Mouse (Mus musculus) lung, adult 2 months (tissue): ENCODE measurements at regions not wholly inside any gene's neighbourhood (a gene's known extent, or its start where the extent isn't known, plus 50 kb on each side); places are given as distances from the start of the nearest gene placed in this dataset.

ENCODE experiments used
- CTCF ChIP-seq: fragments of 200-500 bp; IDR thresholded peaks from 2 replicates; pipeline ENCODE4 v1.5.1; 2011; ENCODE audit warnings: mild to moderate bottlenecking, low read length, control low read depth; ENCODE audit not compliant: insufficient read depth
- POLR2A ChIP-seq: fragments of 200-500 bp; IDR thresholded peaks from 2 replicates; pipeline ENCODE4 v1.6.1; 2011; ENCODE audit warnings: low read depth, mild to moderate bottlenecking, control low read depth, low read length, borderline replicate concordance; ENCODE audit errors: extremely low read depth

DNA sequence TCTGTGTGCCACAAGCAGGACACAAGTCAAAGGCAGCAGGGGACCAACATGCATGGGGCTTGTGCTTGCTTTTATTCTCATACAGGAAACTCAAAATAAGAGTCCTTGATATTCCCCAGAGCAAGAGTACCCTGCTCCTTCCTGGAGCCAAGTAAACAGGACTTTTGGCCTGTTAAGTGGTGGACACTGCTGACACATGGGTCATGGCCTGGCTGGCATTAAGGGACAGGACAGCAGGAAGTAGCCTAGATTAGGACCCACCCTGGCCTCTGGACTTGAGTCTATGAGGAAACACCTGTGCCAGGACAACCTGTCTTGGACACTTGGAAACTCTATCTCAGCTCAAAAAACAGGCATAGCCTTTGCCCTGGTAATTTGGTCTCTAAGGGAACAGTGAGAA lies 181.0 kb upstream of the Jun start:
- no peak for TF ChIP-seq CTCF
- no peak for TF ChIP-seq POLR2A
